Mouse (Mus musculus) neural tube, embryonic 12.5 days (tissue): ENCODE data around the gene Clnk. TPM values are rescaled to one million over a fixed set of nuclear protein-coding genes. Genes with fewer than 3 reads are reported as not detected.

Experiments
- ATAC-seq: fragments of 200-750 bp; cut with Nextera tagmentation; 2 replicates; pipeline ENCODE4 v1.8.0; 2017; ENCODE audit warnings: low read depth, mild to moderate bottlenecking, moderate TSS enrichment, moderate library complexity; ENCODE audit not compliant: low FRiP score
- H3K27ac ChIP-seq: fragments of 300-500 bp; sonication (generic); 2 replicates; pipeline ENCODE4 v1.5.1; 2016
- H3K27me3 ChIP-seq: fragments of 300-500 bp; sonication (generic); replicated peaks from 2 replicates; pipeline ENCODE4 v1.6.1; 2016; ENCODE audit warnings: mild to moderate bottlenecking
- H3K36me3 ChIP-seq: fragments of 300-500 bp; sonication (generic); 2 replicates; pipeline ENCODE4 v1.6.1; 2016; ENCODE audit warnings: mild to moderate bottlenecking
- H3K4me1 ChIP-seq: fragments of 300-500 bp; sonication (generic); 2 replicates; pipeline ENCODE4 v1.6.1; 2016
- H3K4me2 ChIP-seq: fragments of 300-500 bp; sonication (generic); replicated peaks from 2 replicates; pipeline ENCODE4 v1.6.1; 2016; ENCODE audit warnings: mild to moderate bottlenecking
- H3K4me3 ChIP-seq: fragments of 300-500 bp; sonication (generic); 2 replicates; pipeline ENCODE4 v1.5.1; 2016
- H3K9ac ChIP-seq: fragments of 300-500 bp; sonication (generic); 2 replicates; pipeline ENCODE4 v1.6.1; 2016; ENCODE audit warnings: mild to moderate bottlenecking
- H3K9me3 ChIP-seq: fragments of 300-500 bp; sonication (generic); 2 replicates; pipeline ENCODE4 v1.6.1; 2016; ENCODE audit warnings: mild to moderate bottlenecking
- WGBS: fragments of 180-500 bp; shearing (Covaris S2); methylation state at CpG from one replicate; pipeline ENCODE4 v1.1.7; 2016; 5-methylcytosine and 5-hydroxymethylcytosine counted together
- polyA plus RNA-seq: library from polyadenylated mRNA; unstranded; fragments of >200 nt; fragmentation: Nextera tagmentation; extraction: Ambion mirVana; gene quantifications from 2 replicates; pipeline ENCODE4 v1.2.1, GENCODE M21; 2016

Clnk gene
- polyA plus RNA-seq, 1 experiment from 2014 or later: not detected

- WGBS: 21% methylated on average over 3 of the region's 3 CpGs
- Histone ChIP-seq H3K36me3 (no peaks in the 10 kb centered on the region), H3K9ac (no peak overlapping the region), H3K9me3 (no peaks in the 10 kb centered on the region), H3K27ac (no peak overlapping the region), H3K27me3 (no peaks in the 10 kb centered on the region), H3K4me1 (no peaks in the 10 kb centered on the region), H3K4me3 (no peak overlapping the region), H3K4me2 (no peak overlapping the region)
- ATAC-seq: no peak
These were observed 178.6 kb downstream of the Clnk start for GRCm38 (mm10) chr5:38698046-38698445.

- no peak for ATAC-seq
- H3K27ac ChIP-seq: no peak overlapping the region
- no peak overlapping the region for H3K4me2 ChIP-seq
- no peak overlapping the region for H3K9ac ChIP-seq
- no peak overlapping the region for H3K4me3 ChIP-seq
- WGBS: 78% methylated on average over 8 of the region's 8 CpGs
- H3K36me3 ChIP-seq: no peaks in the 10 kb centered on the region
- H3K9me3 ChIP-seq: no peaks in the 10 kb centered on the region
- H3K27me3 ChIP-seq: no peaks in the 10 kb centered on the region
- no peaks in the 10 kb centered on the region for H3K4me1 ChIP-seq
These were observed 179.8 kb downstream of the Clnk start for GRCm38 (mm10) chr5:38696616-38697375.

- Histone ChIP-seq H3K4me2 (no peak overlapping the region), H3K36me3 (no peaks in the 10 kb centered on the region), H3K27ac (no peak overlapping the region), H3K27me3 (no peaks in the 10 kb centered on the region), H3K4me3 (no peak overlapping the region), H3K9ac (no peak overlapping the region), H3K9me3 (no peaks in the 10 kb centered on the region), H3K4me1 (no peaks in the 10 kb centered on the region)
- no peak for ATAC-seq
- 92% methylated on average over 6 of the region's 6 CpGs for WGBS
These were observed 183.8 kb downstream of the Clnk start for GRCm38 (mm10) chr5:38692859-38693258.

GRCm38 (mm10) chr5:38689186-38689585 is 187.4 kb downstream of the Clnk start:
- Histone ChIP-seq H3K27me3 (no peaks in the 10 kb centered on the region), H3K4me3 (no peak overlapping the region), H3K9ac (no peak overlapping the region), H3K4me2 (no peak overlapping the region), H3K9me3 (no peaks in the 10 kb centered on the region), H3K36me3 (no peaks in the 10 kb centered on the region), H3K27ac (no peak overlapping the region), H3K4me1 (no peaks in the 10 kb centered on the region)
- WGBS: 86% methylated on average over 6 of the region's 6 CpGs
- ATAC-seq: no peak

GRCm38 (mm10) chr5:38687694-38688093 is 188.9 kb downstream of the Clnk start:
- Histone ChIP-seq H3K4me1 (peaks cover 9% of the 10 kb centered on the region), H3K9me3 (no peaks in the 10 kb centered on the region), H3K4me3 (no peak overlapping the region), H3K27ac (no peak overlapping the region), H3K9ac (no peak overlapping the region), H3K27me3 (no peaks in the 10 kb centered on the region), H3K4me2 (no peak overlapping the region), H3K36me3 (peaks cover 3% of the 10 kb centered on the region; the same call in 1 of the 2 replicates)
- 89% methylated on average over 1 of the region's 1 CpGs for WGBS
- no peak for ATAC-seq

- ATAC-seq: peak; percentile 93
- Histone ChIP-seq H3K4me1 (peaks cover 9% of the 10 kb centered on the region), H3K4me3 (peak within 1 kb of the TSS; percentile 84), H3K36me3 (peaks cover 35% of the 10 kb centered on the region), H3K27me3 (no peaks in the 10 kb centered on the region), H3K27ac (peak within 1 kb of the TSS; percentile 86), H3K9ac (peak within 1 kb of the TSS; percentile 89), H3K4me2 (peak within 1 kb of the TSS; percentile 71), H3K9me3 (no peaks in the 10 kb centered on the region)
- under 1% methylated on average over 89 of the region's 89 CpGs for WGBS
These were observed 192.3 kb downstream of the Clnk start, which contains the start of gene Zfp518b for GRCm38 (mm10) chr5:38684164-38684911. TSS of gene Zfp518b (minus strand) at chr5:38684826.

- ATAC-seq: no peak
- Histone ChIP-seq H3K4me2 (no peak overlapping the region), H3K9me3 (no peaks in the 10 kb centered on the region), H3K27ac (no peak overlapping the region), H3K27me3 (no peaks in the 10 kb centered on the region), H3K9ac (no peak overlapping the region), H3K36me3 (no peaks in the 10 kb centered on the region), H3K4me3 (no peak overlapping the region), H3K4me1 (no peaks in the 10 kb centered on the region)
- WGBS: 92% methylated on average over 5 of the region's 5 CpGs
These were observed 217.8 kb downstream of the Clnk start for GRCm38 (mm10) chr5:38658836-38659235.

Other genes starting within 250 kb of the Clnk start
- gene Zfp518b, start 192.0 kb downstream of the Clnk start, polyA plus RNA-seq: 40.5 and 41.8 TPM in 2 replicates